Mouse (Mus musculus): ENCODE data around the gene Plod2. TPM values are rescaled to one million over a fixed set of nuclear protein-coding genes. Genes with fewer than 3 reads are reported as not detected.
A peak's percentile ranks its signal among the peaks of the same experiment; 100 is the strongest.

Plod2 gene
- 48.1 and 53.8 TPM in 2 replicates for polyA plus RNA-seq (2015; fragmentation: Nextera tagmentation; extraction: Ambion mirVana)

DNA sequence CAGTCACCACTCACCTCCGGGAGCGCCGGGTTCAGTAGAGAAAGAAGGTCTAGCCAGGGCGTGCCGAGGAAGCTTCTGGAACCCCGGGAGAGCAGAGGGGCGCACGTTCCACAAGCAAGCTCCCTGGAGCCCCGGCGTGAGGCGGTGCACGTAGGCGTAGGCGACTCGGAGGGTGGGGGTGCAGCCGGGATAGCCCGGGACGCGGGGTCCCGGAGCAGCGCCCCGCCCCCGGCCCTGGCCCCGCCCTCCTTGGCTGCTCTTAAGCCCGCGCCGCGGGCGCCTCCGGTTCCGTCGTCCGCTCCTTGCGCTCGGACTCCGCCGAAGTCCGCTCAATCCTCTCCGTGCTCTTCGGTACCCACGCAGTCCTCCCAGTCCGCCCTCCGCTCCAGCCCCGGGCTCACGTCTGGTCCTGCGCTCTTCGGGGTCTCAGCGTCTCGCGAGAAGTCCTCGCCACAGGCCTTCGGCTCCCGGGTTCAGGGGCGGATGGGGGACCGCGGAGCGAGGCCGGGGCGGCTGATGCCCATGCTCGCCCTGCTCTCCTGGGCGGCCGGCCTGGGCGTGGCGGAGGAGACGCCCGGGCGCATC, at the start of gene Plod2:
Gene Plod2 (plus strand): TSS at position 247 of the 585 bp plus-strand sequence.
- Histone ChIP-seq H3K4me1 (replicated peaks) (peaks cover 18% of the 10 kb centered on the region; the same call in 1 of the 2 replicates), H3K4me2 (replicated peaks) (peak within 1 kb of the TSS; percentile 81), H3K4me3 (replicated peaks) (peak within 1 kb of the TSS; percentile 72), H3K9ac (peak within 1 kb of the TSS; percentile 79), H3K36me3 (no peaks in the 10 kb centered on the region), H3K27ac (peak within 1 kb of the TSS; percentile 83), H3K27me3 (replicated peaks) (no peaks in the 10 kb centered on the region), H3K9me3 (no peaks in the 10 kb centered on the region)
- ATAC-seq, result peak; percentile 95
- 0% methylated on average over 53 of the region's 67 CpGs for WGBS

- Histone ChIP-seq H3K4me2 (replicated peaks) (no peak overlapping the region), H3K4me3 (replicated peaks) (no peak overlapping the region), H3K9ac (no peak overlapping the region), H3K36me3 (no peaks in the 10 kb centered on the region), H3K4me1 (replicated peaks) (no peaks in the 10 kb centered on the region), H3K9me3 (no peaks in the 10 kb centered on the region), H3K27me3 (replicated peaks) (no peaks in the 10 kb centered on the region), H3K27ac (no peak overlapping the region)
- WGBS, result 56% methylated on average over 12 of the region's 12 CpGs
- ATAC-seq, result peak; percentile 49
These were observed 42.2 kb upstream of the Plod2 start for GRCm38 (mm10) chr9:92499710-92500410.

- no peak overlapping the region for H3K27ac ChIP-seq
- H3K9me3 ChIP-seq, result no peaks in the 10 kb centered on the region
- no peaks in the 10 kb centered on the region for H3K27me3 ChIP-seq (replicated peaks)
- no peaks in the 10 kb centered on the region for H3K4me1 ChIP-seq (replicated peaks)
- H3K36me3 ChIP-seq, result no peaks in the 10 kb centered on the region
- no peak overlapping the region for H3K4me3 ChIP-seq (replicated peaks)
- ATAC-seq, result peak; percentile 56; the same call in 1 of the 2 replicates
- H3K9ac ChIP-seq, result no peak overlapping the region
- 38% methylated on average over 3 of the region's 3 CpGs for WGBS
- no peak overlapping the region for H3K4me2 ChIP-seq (replicated peaks)
These were observed 37.8 kb upstream of the Plod2 start for GRCm38 (mm10) chr9:92504256-92504655.

- WGBS, result 62% methylated on average over 1 of the region's 1 CpGs
These were observed 37.1 kb upstream of the Plod2 start for GRCm38 (mm10) chr9:92504889-92505288.

DNA sequence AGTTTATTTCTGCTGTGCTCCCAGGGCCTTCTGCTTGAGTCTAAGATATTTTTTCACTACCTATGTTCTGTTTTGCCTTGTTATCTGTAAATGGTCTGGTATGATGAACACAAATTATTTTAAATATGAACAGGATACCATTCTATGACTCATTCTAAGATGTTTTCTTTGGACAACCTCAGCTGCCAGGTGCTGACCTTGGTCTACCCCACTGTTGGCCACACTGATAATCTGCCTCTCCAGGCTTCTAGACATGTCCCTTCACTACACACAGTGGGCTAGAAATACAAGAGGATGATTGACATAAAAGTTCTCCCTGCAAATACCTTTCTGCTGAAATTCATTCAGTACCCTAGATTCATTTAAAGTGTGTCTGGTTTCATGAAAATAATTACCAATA, 30.3 kb upstream of the Plod2 start:
- no peak overlapping the region for H3K9ac ChIP-seq
- ATAC-seq, result no peak
- H3K9me3 ChIP-seq, result no peaks in the 10 kb centered on the region
- no peak overlapping the region for H3K27ac ChIP-seq
- no peaks in the 10 kb centered on the region for H3K4me1 ChIP-seq (replicated peaks)
- no peak overlapping the region for H3K4me2 ChIP-seq (replicated peaks)
- no peak overlapping the region for H3K4me3 ChIP-seq (replicated peaks)
- no peaks in the 10 kb centered on the region for H3K27me3 ChIP-seq (replicated peaks)
- no peaks in the 10 kb centered on the region for H3K36me3 ChIP-seq

More at GRCm38 (mm10) chr9:92504889-92505288, 37.1 kb upstream of the Plod2 start:
- Histone ChIP-seq H3K4me2 (replicated peaks) (no peak overlapping the region), H3K9ac (no peak overlapping the region), H3K4me1 (replicated peaks) (no peaks in the 10 kb centered on the region), H3K36me3 (no peaks in the 10 kb centered on the region), H3K9me3 (no peaks in the 10 kb centered on the region), H3K27me3 (replicated peaks) (no peaks in the 10 kb centered on the region), H3K4me3 (replicated peaks) (no peak overlapping the region), H3K27ac (no peak overlapping the region)
- ATAC-seq, result no peak

GRCm38 (mm10) chr9:92517036-92517435, 25.0 kb upstream of the Plod2 start:
- H3K4me1 ChIP-seq (replicated peaks), result no peaks in the 10 kb centered on the region
- H3K4me3 ChIP-seq (replicated peaks), result no peak overlapping the region
- no peak overlapping the region for H3K9ac ChIP-seq
- WGBS, result 96% methylated on average over 12 of the region's 12 CpGs
- no peaks in the 10 kb centered on the region for H3K36me3 ChIP-seq
- H3K4me2 ChIP-seq (replicated peaks), result no peak overlapping the region
- H3K27ac ChIP-seq, result no peak overlapping the region
- no peaks in the 10 kb centered on the region for H3K27me3 ChIP-seq (replicated peaks)
- H3K9me3 ChIP-seq, result peaks cover 4% of the 10 kb centered on the region; the same call in 1 of the 2 replicates
- ATAC-seq, result no peak

DNA sequence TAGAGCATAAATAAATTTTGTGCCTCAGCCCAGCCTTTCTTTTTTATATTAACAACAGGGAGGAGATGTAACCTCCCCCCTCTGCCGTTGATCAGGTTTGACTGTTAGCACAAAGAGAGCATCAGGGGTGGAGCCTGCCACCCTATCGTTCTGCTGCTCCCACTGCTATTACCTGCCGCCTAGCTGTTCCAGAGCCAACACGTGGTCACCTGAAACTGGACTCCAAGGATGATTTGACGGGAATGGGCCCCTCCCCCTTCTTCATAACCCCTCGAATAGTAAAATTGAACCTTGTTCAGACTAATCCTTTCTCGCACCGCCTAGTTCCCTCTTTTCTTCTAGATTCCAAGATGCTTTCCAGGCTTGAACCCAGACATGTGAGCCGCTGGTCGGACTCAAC, 21.3 kb upstream of the Plod2 start:
- Histone ChIP-seq H3K9me3 (peaks cover 4% of the 10 kb centered on the region; the same call in 1 of the 2 replicates), H3K27ac (no peak overlapping the region), H3K9ac (no peak overlapping the region), H3K36me3 (no peaks in the 10 kb centered on the region), H3K4me2 (replicated peaks) (no peak overlapping the region), H3K27me3 (replicated peaks) (no peaks in the 10 kb centered on the region), H3K4me3 (replicated peaks) (no peak overlapping the region), H3K4me1 (replicated peaks) (no peaks in the 10 kb centered on the region)
- no peak for ATAC-seq
- WGBS, result 94% methylated on average over 10 of the region's 10 CpGs

DNA sequence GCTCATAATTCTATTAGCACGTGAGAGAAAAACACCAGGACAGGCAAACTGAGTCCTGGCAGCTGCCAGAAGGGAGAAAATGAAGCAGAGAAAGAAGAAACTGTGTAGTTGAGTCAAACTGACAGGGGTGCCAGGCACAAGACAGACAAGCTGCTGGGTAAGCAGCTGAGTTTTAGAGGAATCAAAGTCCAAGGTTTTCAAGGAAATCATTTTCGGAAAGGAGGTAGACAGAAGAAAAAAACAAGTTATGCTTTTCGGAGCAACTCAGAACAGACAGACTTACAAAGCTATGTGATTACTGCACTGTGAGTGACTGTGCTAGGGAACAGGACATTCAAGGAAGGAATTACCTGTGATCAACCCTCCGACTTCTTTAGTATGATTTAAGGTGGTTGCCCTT, 17.5 kb upstream of the Plod2 start:
- WGBS, result 79% methylated on average over 4 of the region's 4 CpGs
- Histone ChIP-seq H3K4me2 (replicated peaks) (no peak overlapping the region), H3K27me3 (replicated peaks) (no peaks in the 10 kb centered on the region), H3K36me3 (no peaks in the 10 kb centered on the region), H3K4me3 (replicated peaks) (no peak overlapping the region), H3K9ac (no peak overlapping the region), H3K4me1 (replicated peaks) (no peaks in the 10 kb centered on the region), H3K9me3 (no peaks in the 10 kb centered on the region), H3K27ac (no peak overlapping the region)
- no peak for ATAC-seq

- Histone ChIP-seq H3K4me3 (replicated peaks) (no peak overlapping the region), H3K4me1 (replicated peaks) (no peaks in the 10 kb centered on the region), H3K36me3 (no peaks in the 10 kb centered on the region), H3K27ac (no peak overlapping the region), H3K27me3 (replicated peaks) (no peaks in the 10 kb centered on the region), H3K9me3 (no peaks in the 10 kb centered on the region), H3K9ac (no peak overlapping the region), H3K4me2 (replicated peaks) (no peak overlapping the region)
- WGBS, result 80% methylated on average over 3 of the region's 3 CpGs
- ATAC-seq, result no peak
These were observed 12.0 kb upstream of the Plod2 start for GRCm38 (mm10) chr9:92530055-92530454.

DNA sequence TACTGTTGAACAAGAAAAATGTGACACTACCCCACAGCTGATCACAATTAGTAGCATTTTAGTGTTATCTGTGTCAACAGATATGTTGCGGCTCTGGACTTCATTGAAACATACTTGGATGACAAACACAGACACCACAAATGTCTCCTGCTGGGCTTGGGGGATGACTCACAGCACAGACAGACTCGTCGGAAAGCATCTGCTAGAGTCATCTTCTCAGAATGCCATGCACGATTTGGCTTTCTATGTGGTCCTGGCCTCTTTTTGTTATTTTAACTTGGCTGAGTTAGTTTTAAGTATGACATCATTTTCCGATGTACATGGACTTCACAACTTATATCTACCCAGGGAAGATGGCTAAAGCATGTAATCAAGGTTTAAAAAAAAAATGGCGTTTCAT, 4.3 kb upstream of the Plod2 start:
- Histone ChIP-seq H3K27ac (no peak overlapping the region), H3K9ac (no peak overlapping the region), H3K4me2 (replicated peaks) (no peak overlapping the region), H3K4me3 (replicated peaks) (no peak overlapping the region), H3K9me3 (no peaks in the 10 kb centered on the region), H3K36me3 (no peaks in the 10 kb centered on the region), H3K27me3 (replicated peaks) (no peaks in the 10 kb centered on the region), H3K4me1 (replicated peaks) (no peaks in the 10 kb centered on the region)
- 60% methylated on average over 6 of the region's 6 CpGs for WGBS
- no peak for ATAC-seq

- 0 out of 2 replicates have a peak, but pooled peaks cover 2% of the 10 kb centered on the region for H3K4me1 ChIP-seq (replicated peaks)
- no peak for ATAC-seq
- no peaks in the 10 kb centered on the region for H3K36me3 ChIP-seq
- WGBS, result 67% methylated on average over 6 of the region's 6 CpGs
- H3K4me3 ChIP-seq (replicated peaks), result no peak overlapping the region
- H3K9ac ChIP-seq, result no peak overlapping the region
- no peak overlapping the region for H3K27ac ChIP-seq
- no peaks in the 10 kb centered on the region for H3K9me3 ChIP-seq
- no peak overlapping the region for H3K4me2 ChIP-seq (replicated peaks)
- no peaks in the 10 kb centered on the region for H3K27me3 ChIP-seq (replicated peaks)
These were observed 3.8 kb upstream of the Plod2 start for GRCm38 (mm10) chr9:92538216-92538615.

GRCm38 (mm10) chr9:92542591-92543416, 781 bp downstream of the Plod2 start:
- Histone ChIP-seq H3K9ac (peak overlapping the region; percentile 79), H3K4me3 (replicated peaks) (peak overlapping the region; percentile 72), H3K27me3 (replicated peaks) (no peaks in the 10 kb centered on the region), H3K4me2 (replicated peaks) (peak overlapping the region; percentile 81), H3K27ac (peak overlapping the region; percentile 83), H3K36me3 (no peaks in the 10 kb centered on the region), H3K9me3 (no peaks in the 10 kb centered on the region), H3K4me1 (replicated peaks) (peaks cover 18% of the 10 kb centered on the region; the same call in 1 of the 2 replicates)
- peak; percentile 60 for ATAC-seq
- WGBS, result 2% methylated on average over 31 of the region's 31 CpGs

Measured in intestine, embryonic 15.5 days (tissue).